Mouse (Mus musculus) cerebellum, postnatal 4 days (tissue): ENCODE data around the gene Tmco5.
"Not testable (repeated sequence)": the region's sequence is repeated elsewhere in the genome, so short reads cannot be mapped to it uniquely, and the experiment has no call there.

Experiments
- DNase-seq, 2 experiments: peaks; one replicate each; pipeline ENCODE4 v3.0.0; 2022; ENCODE audit warnings: low spot score in 2 of 2, mixed read lengths in 1 of 2

Gene Tmco5

DNA sequence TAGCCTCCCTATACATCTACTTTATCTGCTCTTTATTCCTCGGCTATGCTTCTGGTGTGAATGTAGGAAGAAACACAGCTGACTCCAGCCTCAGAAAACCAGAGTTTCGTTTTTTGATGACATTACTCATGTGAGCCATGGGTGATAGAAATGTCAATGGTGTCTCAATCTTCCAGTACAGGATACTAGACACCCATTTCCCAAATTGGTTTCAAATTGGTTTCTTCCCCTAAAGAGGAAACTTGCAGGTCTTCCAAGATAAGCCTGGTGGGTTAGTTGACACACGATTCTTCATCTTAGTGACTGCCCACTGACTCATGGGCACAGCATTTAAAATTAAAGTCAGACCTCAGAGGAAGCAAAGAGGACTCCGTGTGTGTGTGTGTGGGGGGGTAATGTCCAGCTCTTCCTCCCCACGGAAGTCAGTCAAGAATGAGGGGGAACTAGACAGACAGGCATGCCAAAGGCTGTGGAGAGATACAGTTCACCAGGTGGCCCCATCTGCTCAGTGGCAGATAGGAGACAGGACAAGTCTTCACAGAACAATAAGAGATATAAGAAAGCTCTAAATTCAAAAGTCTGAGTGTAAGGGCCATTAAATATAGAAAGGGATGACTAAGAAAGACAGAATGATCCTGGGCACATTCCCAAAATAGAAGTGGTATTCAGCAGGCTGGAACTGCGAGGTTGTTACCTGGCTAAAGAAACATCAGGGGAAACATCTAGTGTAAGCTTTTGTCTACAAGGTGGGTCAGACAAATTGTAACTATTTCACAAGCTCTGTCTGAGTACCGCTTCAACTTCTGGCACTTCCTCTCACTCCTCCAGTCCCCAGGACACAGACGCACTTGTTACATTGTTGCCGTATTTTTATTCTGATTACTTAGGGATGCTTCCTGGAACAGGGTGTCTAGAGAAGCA is 44.3 kb downstream of the Tmco5 start:
- no peak for DNase-seq

DNA sequence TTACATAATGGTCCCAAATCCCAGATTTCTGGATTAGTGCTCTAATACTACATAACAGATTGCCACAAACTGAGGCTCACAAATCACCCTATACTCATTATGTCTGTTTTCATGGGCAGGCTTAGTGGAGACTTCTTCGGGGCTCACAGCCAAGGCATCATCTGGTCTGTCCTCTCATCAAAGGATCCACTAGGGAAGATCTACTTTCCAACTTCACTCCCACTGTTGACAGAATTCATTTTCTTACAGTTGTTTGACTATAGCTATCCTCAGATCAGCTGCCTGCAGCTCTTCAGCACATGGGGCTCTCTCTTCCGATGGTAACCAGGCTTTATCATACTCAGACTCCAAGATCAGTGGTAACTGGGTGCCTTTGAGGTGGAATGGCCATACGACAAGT is 45.2 kb downstream of the Tmco5 start:
- DNase-seq, result no peak

DNA sequence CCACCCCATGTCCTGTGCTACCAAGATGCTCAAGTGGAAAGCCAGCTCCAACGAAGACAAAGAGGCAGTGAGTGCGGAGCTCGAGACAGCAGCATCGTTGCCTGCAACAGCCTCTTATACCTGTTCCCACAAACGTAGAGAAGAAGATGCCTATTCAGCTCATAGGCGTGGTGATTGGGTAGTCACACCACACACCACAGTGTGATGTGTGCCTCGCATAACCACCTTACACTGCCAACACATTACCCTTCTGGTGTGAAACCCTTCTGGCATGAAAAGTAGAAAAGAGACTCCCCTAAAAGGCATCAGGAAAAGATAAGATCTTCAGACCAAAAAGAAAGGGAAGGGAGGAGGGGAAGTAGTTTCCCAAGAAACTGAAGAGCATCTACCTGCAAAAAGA is 45.8 kb downstream of the Tmco5 start:
- DNase-seq, result no peak

DNA sequence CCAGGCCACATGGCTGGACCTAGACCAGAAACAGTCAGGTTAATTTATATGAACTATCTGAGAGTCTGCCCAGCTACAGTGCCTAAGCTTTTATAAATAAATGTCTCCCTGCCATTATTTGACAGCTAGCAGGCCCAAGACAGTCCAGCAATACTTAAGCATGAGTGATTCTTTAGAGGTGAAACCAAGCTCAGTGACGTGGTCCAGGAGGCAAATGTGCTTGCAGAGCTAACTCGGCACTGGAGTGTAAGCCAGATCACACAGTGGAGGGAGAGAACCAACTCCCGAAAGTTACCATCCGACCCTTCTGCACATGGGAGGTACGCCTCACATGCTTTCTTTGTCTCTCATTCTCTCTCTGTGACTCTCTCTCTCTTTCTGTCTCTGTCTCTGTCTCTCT is 46.7 kb downstream of the Tmco5 start:
- no peak for DNase-seq

DNA sequence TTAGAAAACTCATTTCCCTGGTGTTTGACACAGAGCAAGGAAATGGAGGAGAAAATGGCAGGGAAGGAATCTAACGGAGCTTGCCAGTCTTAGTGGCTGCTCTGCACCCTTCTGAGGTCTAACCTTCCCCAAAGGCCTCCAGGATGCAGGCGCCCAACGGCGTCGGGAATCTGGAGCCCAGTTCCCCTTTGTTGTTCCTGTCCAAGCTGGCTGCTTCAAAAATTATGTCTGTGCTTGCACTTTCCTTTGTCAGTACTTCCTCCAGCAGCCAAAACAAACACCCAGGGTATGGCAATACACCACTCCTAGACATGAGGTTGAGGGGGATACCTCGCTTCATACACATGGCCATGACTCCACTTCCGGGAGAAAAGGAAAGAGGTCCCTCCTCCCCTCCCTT is 53.7 kb downstream of the Tmco5 start:
- DNase-seq, result no peak

DNA sequence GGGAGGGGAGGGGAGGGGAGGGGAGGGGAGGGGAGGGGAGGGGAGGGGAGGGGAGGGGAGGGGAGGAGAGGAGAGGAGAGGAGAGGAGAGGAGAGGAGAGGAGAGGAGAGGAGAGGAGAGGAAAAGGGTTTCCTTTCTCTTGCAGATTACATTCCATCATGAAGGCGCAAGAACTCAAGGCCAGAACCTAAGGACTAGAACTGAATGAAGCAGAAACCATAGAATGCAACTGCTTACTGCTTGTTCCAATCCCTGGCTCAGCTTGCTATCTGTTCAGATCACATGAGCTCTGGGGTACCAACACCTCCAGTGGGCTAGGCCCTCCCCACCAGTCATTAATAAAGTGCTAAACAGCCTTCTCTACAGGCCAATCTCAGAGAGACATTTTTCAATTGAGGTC is 55.7 kb downstream of the Tmco5 start:
- not testable (repeated sequence) for DNase-seq

DNA sequence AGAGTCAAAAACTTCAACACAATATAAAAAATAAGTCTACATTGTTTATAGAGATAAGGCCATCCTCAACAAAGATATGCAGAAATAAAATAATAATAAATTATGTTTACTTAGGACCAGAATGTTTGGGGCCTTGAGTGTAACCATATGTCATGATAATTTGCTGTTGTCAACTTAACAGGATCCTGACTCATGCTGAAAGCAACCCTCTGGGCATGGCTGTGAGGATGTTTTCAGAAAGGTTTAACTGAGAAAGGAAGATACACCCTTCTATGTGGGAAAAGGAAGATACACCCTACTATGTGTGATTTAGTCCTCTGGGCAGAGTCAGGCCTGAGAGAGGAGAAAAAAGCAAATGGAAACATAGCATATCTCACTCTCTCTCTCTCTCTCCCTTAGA is 56.3 kb downstream of the Tmco5 start:
- no peak for DNase-seq

DNA sequence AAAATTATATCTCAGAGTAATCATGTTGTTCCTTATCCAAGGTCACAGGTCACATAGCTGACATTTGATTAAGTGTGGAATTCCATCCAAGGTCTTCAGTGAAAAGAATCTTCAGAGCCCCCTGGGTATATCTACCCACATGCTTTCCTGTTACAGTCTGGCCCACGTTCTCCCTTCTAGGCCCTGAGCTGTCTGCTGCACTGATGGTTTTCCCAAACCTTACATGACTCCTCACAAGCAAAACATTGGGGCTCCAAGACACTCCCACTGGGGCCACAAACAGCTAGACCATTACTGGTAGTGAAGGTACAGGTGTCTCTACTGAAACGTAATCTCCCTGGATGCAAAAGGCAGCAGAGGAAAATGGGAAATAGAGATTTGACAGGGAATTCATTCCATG is 57.9 kb downstream of the Tmco5 start:
- no peak for DNase-seq

DNA sequence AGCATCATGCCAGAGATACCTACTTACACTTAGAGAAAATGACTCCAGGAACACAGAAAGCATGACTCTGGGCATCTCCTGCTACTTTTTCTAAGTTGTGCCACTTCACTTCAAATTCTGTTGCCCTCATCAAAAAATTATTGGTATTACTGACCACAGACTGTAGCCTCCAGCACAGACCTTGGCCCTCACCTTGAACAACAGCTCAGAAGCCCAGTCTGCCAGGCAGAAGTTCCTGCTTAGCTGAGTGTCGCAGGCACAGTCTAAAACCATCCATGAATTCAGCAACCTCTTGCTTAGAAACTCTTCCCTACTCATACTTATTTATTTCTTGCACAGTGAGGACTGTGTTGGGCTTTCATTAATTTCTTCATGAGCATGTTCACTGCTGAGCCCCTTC is 58.7 kb downstream of the Tmco5 start:
- no peak for DNase-seq

DNA sequence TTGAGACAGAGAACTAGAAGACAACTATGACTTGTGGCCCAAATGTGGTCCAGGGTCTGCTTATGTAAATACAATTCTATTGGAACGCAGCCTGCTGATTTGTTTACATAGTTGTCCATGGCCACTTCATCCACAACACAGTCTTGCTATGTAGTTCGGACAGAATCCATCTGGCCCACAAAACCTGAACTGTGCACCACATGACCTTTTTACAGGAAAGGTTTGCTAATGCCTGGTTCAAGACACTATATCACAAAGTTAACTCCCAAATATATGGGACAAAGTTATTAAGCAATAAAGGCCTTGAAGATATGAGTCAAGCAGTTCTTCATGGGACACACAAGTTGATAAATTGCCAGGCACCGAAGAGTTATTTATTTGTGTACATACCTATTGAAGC is 63.3 kb downstream of the Tmco5 start:
- no peak for DNase-seq
